Mouse (Mus musculus) heart, postnatal 0 days (tissue): ENCODE measurements around the gene Rps8. TPM values are rescaled to one million over a fixed set of nuclear protein-coding genes. Genes with fewer than 3 reads are reported as not detected.
A peak's percentile ranks its signal among the peaks of the same experiment; 100 is the strongest.

Experiments
- ATAC-seq: fragments of 200-750 bp; cut with Nextera tagmentation; 2 replicates; pipeline ENCODE4 v1.8.0; 2017; ENCODE audit warnings: low read depth, moderate number of reproducible peaks, moderate library complexity; ENCODE audit not compliant: insufficient read depth
- DNase-seq: peaks from one replicate; pipeline ENCODE4 v3.0.0-alpha.2; 2016; ENCODE audit warnings: low spot score
- H3K27ac ChIP-seq: fragments of 300-500 bp; sonication (generic); 2 replicates; pipeline ENCODE4 v1.5.1; 2014; ENCODE audit warnings: low read depth, mild to moderate bottlenecking
- H3K27me3 ChIP-seq: fragments of 300-500 bp; sonication (generic); 2 replicates; pipeline ENCODE4 v1.6.1; 2014; ENCODE audit warnings: low read length, mixed read lengths; ENCODE audit not compliant: control insufficient read depth, insufficient read depth
- H3K36me3 ChIP-seq: fragments of 300-500 bp; sonication (generic); replicated peaks from 2 replicates; pipeline ENCODE4 v1.6.1; 2014; ENCODE audit warnings: low read length, mixed read lengths; ENCODE audit not compliant: control insufficient read depth, insufficient read depth
- H3K4me1 ChIP-seq: fragments of 300-500 bp; sonication (generic); 2 replicates; pipeline ENCODE4 v1.6.1; 2014; ENCODE audit warnings: antibody characterized with exemption; ENCODE audit not compliant: control insufficient read depth, insufficient read depth
- H3K4me2 ChIP-seq: fragments of 300-500 bp; sonication (generic); 2 replicates; pipeline ENCODE4 v1.6.1; 2014; ENCODE audit warnings: low read depth, mild to moderate bottlenecking, low read length, moderate library complexity
- H3K4me3 ChIP-seq: fragments of 300-500 bp; sonication (generic); 2 replicates; pipeline ENCODE4 v1.5.1; 2014; ENCODE audit warnings: low read depth, low read length
- H3K9ac ChIP-seq: fragments of 300-500 bp; sonication (generic); replicated peaks from 2 replicates; pipeline ENCODE4 v1.6.1; 2014; ENCODE audit warnings: low read depth, low read length, mixed read lengths
- H3K9me3 ChIP-seq: fragments of 300-500 bp; sonication (generic); replicated peaks from 2 replicates; pipeline ENCODE4 v1.6.1; 2016; ENCODE audit warnings: low read length; ENCODE audit not compliant: control insufficient read depth
- CTCF ChIP-seq: IDR thresholded peaks from 2 replicates; pipeline ENCODE4 v1.5.1; 2016; ENCODE audit warnings: antibody characterized with exemption, control low read depth, low read depth
- EP300 ChIP-seq: IDR thresholded peaks from 2 replicates; pipeline ENCODE4 v1.6.1; 2016; ENCODE audit warnings: antibody characterized with exemption, low read depth
- WGBS: fragments of 180-500 bp; shearing (Covaris S2); extraction: QIAGEN DNeasy Blood & Tissue Kit; methylation state at CpG from one replicate; pipeline ENCODE4 v1.1.7; 2014; 5-methylcytosine and 5-hydroxymethylcytosine counted together
- polyA plus RNA-seq: library from polyadenylated mRNA; unstranded; fragments of >200 nt; fragmentation: Nextera tagmentation; extraction: Ambion mirVana; gene quantifications from 2 replicates; pipeline ENCODE4 v1.2.1, GENCODE M21; 2015
- total RNA-seq: library from RNA; depleted of rRNA; stranded (reverse); fragments of >200 nt; gene quantifications from 2 replicates; pipeline ENCODE4 v1.2.3, GENCODE M21; 2014; ENCODE audit warnings: low replicate concordance

Gene Rps8
- total and polyA plus RNA-seq, 2 experiments from 2014 or later, result 456 to 752 TPM

- no peaks in the 10 kb centered on the region for H3K9me3 ChIP-seq
- no peak overlapping the region for H3K27ac ChIP-seq
- H3K9ac ChIP-seq, result no peak overlapping the region
- H3K27me3 ChIP-seq, result no peaks in the 10 kb centered on the region
- WGBS, result 61% methylated on average over 16 of the region's 17 CpGs
- no peak overlapping the region for H3K4me2 ChIP-seq
- H3K4me1 ChIP-seq, result 0 out of 2 replicates have a peak, but pooled peaks cover 4% of the 10 kb centered on the region
- no peak for TF ChIP-seq EP300
- TF ChIP-seq CTCF, result no peak
- DNase-seq (no peak), ATAC-seq (no peak)
- no peaks in the 10 kb centered on the region for H3K36me3 ChIP-seq
- H3K4me3 ChIP-seq, result no peak overlapping the region
Measured at GRCm38 (mm10) chr4:117138295-117139216, 17.5 kb downstream of the Rps8 start.

GRCm38 (mm10) chr4:117136034-117136433 is 20.0 kb downstream of the Rps8 start:
- Histone ChIP-seq H3K27ac (no peak overlapping the region), H3K4me1 (0 out of 2 replicates have a peak, but pooled peaks cover 4% of the 10 kb centered on the region), H3K4me3 (no peak overlapping the region), H3K9ac (no peak overlapping the region), H3K36me3 (no peaks in the 10 kb centered on the region), H3K27me3 (peaks cover 9% of the 10 kb centered on the region; the same call in 1 of the 2 replicates), H3K9me3 (no peaks in the 10 kb centered on the region), H3K4me2 (no peak overlapping the region)
- TF ChIP-seq CTCF, result no peak
- no peak for TF ChIP-seq EP300
- 33% methylated on average over 8 of the region's 8 CpGs for WGBS
- no peak for ATAC-seq
- DNase-seq, result no peak

- ATAC-seq, result no peak
- no peak overlapping the region; the same call in 1 of the 2 replicates for H3K27ac ChIP-seq
- H3K4me1 ChIP-seq, result 0 out of 2 replicates have a peak, but pooled peaks cover 4% of the 10 kb centered on the region
- H3K9me3 ChIP-seq, result no peaks in the 10 kb centered on the region
- peaks cover 9% of the 10 kb centered on the region; the same call in 1 of the 2 replicates for H3K27me3 ChIP-seq
- no peak overlapping the region for H3K4me3 ChIP-seq
- TF ChIP-seq CTCF (no peak), EP300 (no peak)
- WGBS, result 27% methylated on average over 2 of the region's 2 CpGs
- H3K4me2 ChIP-seq, result no peak overlapping the region
- H3K9ac ChIP-seq, result no peak overlapping the region
- H3K36me3 ChIP-seq, result no peaks in the 10 kb centered on the region
- DNase-seq, result no peak
Measured at GRCm38 (mm10) chr4:117134601-117134995, 21.4 kb downstream of the Rps8 start.

- Histone ChIP-seq H3K27ac (peak within 1 kb of the TSS; percentile 7), H3K4me2 (peak within 1 kb of the TSS; percentile 78), H3K4me1 (0 out of 2 replicates have a peak, but pooled peaks cover 4% of the 10 kb centered on the region), H3K9me3 (no peaks in the 10 kb centered on the region), H3K9ac (peak within 1 kb of the TSS; percentile 61), H3K4me3 (peak within 1 kb of the TSS; percentile 70), H3K27me3 (peaks cover 9% of the 10 kb centered on the region; the same call in 1 of the 2 replicates), H3K36me3 (no peaks in the 10 kb centered on the region)
- no peak for TF ChIP-seq CTCF
- TF ChIP-seq EP300, result no peak
- DNase-seq (peak; percentile 95), ATAC-seq (peak; percentile 94)
- 3% methylated on average over 39 of the region's 48 CpGs for WGBS
Measured at GRCm38 (mm10) chr4:117133817-117134600, 22.0 kb downstream of the Rps8 start, which contains the start of gene Plk3. Plk3 (minus strand) TSS chr4:117133963.

- 0% methylated on average over 38 of the region's 42 CpGs for WGBS
- Histone ChIP-seq H3K27me3 (peaks cover 9% of the 10 kb centered on the region; the same call in 1 of the 2 replicates), H3K9me3 (no peaks in the 10 kb centered on the region), H3K4me1 (0 out of 2 replicates have a peak, but pooled peaks cover 4% of the 10 kb centered on the region), H3K4me2 (peak overlapping the region; percentile 78), H3K4me3 (peak overlapping the region; percentile 70), H3K36me3 (0 out of 2 replicates have a peak, but pooled peaks cover 5% of the 10 kb centered on the region), H3K9ac (peak overlapping the region; percentile 61), H3K27ac (peak overlapping the region; percentile 7; the same call in 1 of the 2 replicates)
- no peak for DNase-seq
- ATAC-seq, result peak; percentile 25
- TF ChIP-seq EP300 (no peak), CTCF (no peak)
Measured at GRCm38 (mm10) chr4:117133366-117133796, 22.7 kb downstream of the Rps8 start.
